Mouse (Mus musculus) midbrain, embryonic 16.5 days (tissue): ENCODE measurements around the gene Gse1. TPM values are rescaled to one million over a fixed set of nuclear protein-coding genes. Genes with fewer than 3 reads are reported as not detected.

Source experiments
- ATAC-seq: fragments of 200-750 bp; cut with Nextera tagmentation; 2 replicates; pipeline ENCODE4 v1.8.0; 2017; ENCODE audit warnings: moderate TSS enrichment
- H3K27ac ChIP-seq: fragments of 300-500 bp; sonication (generic); 2 replicates; pipeline ENCODE4 v1.5.1; 2014; ENCODE audit warnings: mild to moderate bottlenecking, low read length, mixed read lengths
- H3K27me3 ChIP-seq: fragments of 300-500 bp; sonication (generic); 2 replicates; pipeline ENCODE4 v1.6.1; 2014; ENCODE audit warnings: low read depth, low read length, mixed read lengths; ENCODE audit not compliant: control insufficient read depth, insufficient read depth
- H3K36me3 ChIP-seq: fragments of 300-500 bp; sonication (generic); 2 replicates; pipeline ENCODE4 v1.6.1; 2014; ENCODE audit warnings: mild to moderate bottlenecking, low read length, moderate library complexity, mixed read lengths; ENCODE audit not compliant: control insufficient read depth, insufficient read depth
- H3K4me1 ChIP-seq: fragments of 300-500 bp; sonication (generic); 2 replicates; pipeline ENCODE4 v1.6.1; 2014; ENCODE audit warnings: mild to moderate bottlenecking, low read length, mixed read lengths; ENCODE audit not compliant: control insufficient read depth, insufficient read depth
- H3K4me2 ChIP-seq: fragments of 300-500 bp; sonication (generic); 2 replicates; pipeline ENCODE4 v1.6.1; 2014; ENCODE audit warnings: mild to moderate bottlenecking, low read length, mixed read lengths
- H3K4me3 ChIP-seq: fragments of 300-500 bp; sonication (generic); 2 replicates; pipeline ENCODE4 v1.5.1; 2014; ENCODE audit warnings: low read depth, mild to moderate bottlenecking, low read length, moderate library complexity, mixed read lengths
- H3K9ac ChIP-seq: fragments of 300-500 bp; sonication (generic); 2 replicates; pipeline ENCODE4 v1.6.1; 2014; ENCODE audit warnings: low read depth, low read length, mixed read lengths
- H3K9me3 ChIP-seq: fragments of 300-500 bp; sonication (generic); replicated peaks from 2 replicates; pipeline ENCODE4 v1.6.1; 2014; ENCODE audit warnings: mild to moderate bottlenecking, low read length, mixed read lengths; ENCODE audit not compliant: control insufficient read depth, poor library complexity, severe bottlenecking
- WGBS: fragments of 180-500 bp; shearing (Covaris S2); extraction: QIAGEN DNeasy Blood & Tissue Kit; methylation state at CpG from one replicate; pipeline ENCODE4 v1.1.7; 2014; 5-methylcytosine and 5-hydroxymethylcytosine counted together
- polyA plus RNA-seq: library from polyadenylated mRNA; unstranded; fragments of >200 nt; fragmentation: Nextera tagmentation; extraction: Ambion mirVana; gene quantifications from 2 replicates; pipeline ENCODE4 v1.2.1, GENCODE M21; 2015

The Gse1 gene
- polyA plus RNA-seq, 1 experiment from 2014 or later = 13.3 TPM

DNA sequence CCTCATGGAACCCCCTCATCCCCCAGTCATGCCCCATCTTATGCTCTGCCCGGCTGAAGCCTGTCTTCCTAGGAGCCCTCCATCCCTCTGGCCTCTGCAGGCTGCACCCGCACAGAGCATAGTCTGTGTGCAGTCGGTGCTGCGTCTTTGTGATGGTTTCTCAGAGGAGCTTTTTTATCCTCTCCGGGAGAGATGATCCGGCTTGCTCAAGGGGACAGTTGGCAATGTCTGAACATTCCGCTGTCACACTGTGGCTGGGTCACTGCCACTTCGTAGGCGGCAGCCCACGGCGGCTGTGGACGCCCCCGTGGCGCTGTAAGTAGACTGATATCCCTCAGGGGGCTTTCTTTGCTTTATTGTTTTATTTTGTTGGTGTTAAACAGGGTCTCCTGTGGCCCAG lies 182.8 kb downstream of the Gse1 start:
- no peak; the same call in 1 of the 2 replicates for ATAC-seq
- no peaks in the 10 kb centered on the region; the same call in 1 of the 2 replicates for H3K27me3 ChIP-seq
- peak overlapping the region; percentile 4; the same call in 1 of the 2 replicates for H3K9ac ChIP-seq
- H3K9me3 ChIP-seq = no peaks in the 10 kb centered on the region
- H3K4me3 ChIP-seq = no peak overlapping the region
- H3K4me2 ChIP-seq = no peak overlapping the region
- H3K27ac ChIP-seq = peak overlapping the region; percentile 53
- peaks cover 51% of the 10 kb centered on the region for H3K4me1 ChIP-seq
- no peaks in the 10 kb centered on the region for H3K36me3 ChIP-seq
- 20% methylated on average over 14 of the region's 14 CpGs for WGBS

DNA sequence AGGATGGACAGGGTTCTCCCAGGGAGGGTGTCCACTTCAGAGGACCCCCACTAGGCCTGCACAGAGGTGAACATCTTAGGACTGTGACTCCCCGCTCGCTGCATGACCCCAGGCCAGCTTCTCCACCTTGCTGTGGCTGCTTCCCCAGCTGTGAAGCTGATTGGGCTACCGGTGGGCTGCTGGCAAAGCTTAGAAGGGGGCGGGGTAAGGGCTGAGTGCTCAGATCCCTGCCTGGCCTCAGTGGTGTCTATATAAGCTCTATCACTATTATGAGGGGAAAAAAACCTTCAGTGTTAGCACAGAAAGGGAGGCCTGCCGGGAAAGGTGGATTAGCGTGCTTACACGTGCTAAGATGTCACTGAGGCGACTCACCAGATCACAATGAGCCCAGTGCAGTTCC lies 183.6 kb downstream of the Gse1 start:
- Histone ChIP-seq H3K9ac (peak overlapping the region; percentile 44), H3K4me1 (peaks cover 59% of the 10 kb centered on the region), H3K4me3 (no peak overlapping the region)

DNA sequence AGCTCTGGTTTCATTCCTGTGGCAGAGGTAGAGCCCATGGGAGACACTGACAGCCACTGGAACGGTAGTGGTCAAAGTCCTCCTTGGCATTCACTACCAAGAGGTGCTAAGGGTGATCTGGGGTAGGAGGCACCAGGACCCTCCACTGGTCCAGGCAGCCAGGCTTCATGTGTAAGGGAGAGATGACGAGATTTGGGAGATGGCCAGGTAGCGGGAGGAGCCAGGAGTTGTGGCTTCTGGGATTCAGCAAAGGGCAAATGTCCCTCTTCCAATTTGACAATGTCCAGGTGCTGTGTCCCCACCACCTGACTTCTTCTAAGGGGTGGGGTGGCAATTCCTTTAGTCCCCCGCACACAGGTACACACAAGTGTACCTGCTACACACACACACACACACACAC lies 184.1 kb downstream of the Gse1 start:
- Histone ChIP-seq H3K27me3 (no peaks in the 10 kb centered on the region), H3K9ac (no peak overlapping the region; the same call in 1 of the 2 replicates), H3K4me1 (peaks cover 64% of the 10 kb centered on the region), H3K27ac (no peak overlapping the region), H3K36me3 (no peaks in the 10 kb centered on the region), H3K4me3 (no peak overlapping the region), H3K9me3 (no peaks in the 10 kb centered on the region), H3K4me2 (no peak overlapping the region)
- WGBS = 80% methylated on average over 4 of the region's 4 CpGs
- ATAC-seq = no peak

More for the DNA sequence above, 183.6 kb downstream of the Gse1 start:
- ATAC-seq = no peak
- Histone ChIP-seq H3K9me3 (no peaks in the 10 kb centered on the region), H3K27me3 (no peaks in the 10 kb centered on the region), H3K4me2 (no peak overlapping the region), H3K36me3 (no peaks in the 10 kb centered on the region), H3K27ac (no peak overlapping the region)
- WGBS = 20% methylated on average over 8 of the region's 8 CpGs

DNA sequence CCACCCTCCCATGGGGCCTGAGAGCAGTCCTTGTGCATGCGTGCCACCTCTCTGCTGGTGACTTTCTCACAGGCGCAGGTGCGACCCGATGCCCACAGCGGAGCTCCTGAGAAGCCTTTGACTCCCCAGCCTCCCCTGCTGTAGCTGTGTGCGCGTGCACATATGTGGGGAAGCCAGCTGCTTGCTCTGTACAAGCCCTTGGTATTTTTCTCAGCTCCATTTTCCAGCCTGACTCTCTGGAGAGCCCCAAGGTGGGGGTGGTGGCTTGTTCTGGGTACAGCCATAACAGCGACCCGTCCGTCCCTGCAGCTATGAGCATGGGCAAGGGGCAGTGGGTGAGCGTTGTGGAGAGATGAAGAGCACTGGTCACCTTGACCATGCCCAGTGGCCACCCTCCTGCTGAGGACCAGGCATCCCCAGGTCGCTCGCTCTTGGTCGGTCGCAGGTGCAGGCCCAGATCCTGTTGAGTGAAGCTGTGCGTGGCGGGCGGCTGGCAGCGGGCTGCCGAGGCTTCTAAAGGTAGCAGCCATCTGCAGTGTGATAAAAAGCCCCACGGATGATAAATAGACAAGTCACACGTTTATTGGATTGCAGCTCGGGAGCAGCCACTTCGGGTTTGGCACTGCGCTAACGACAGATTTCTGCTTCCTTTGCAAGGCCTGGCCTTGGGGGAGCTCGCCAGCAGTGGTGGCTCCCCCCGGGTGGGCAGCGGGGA lies 184.8 kb downstream of the Gse1 start:
- Histone ChIP-seq H3K9ac (peak overlapping the region; percentile 18; the same call in 1 of the 2 replicates), H3K4me1 (peaks cover 70% of the 10 kb centered on the region), H3K4me3 (no peak overlapping the region), H3K36me3 (no peaks in the 10 kb centered on the region), H3K27me3 (no peaks in the 10 kb centered on the region), H3K27ac (peak overlapping the region; percentile 50), H3K4me2 (no peak overlapping the region), H3K9me3 (no peaks in the 10 kb centered on the region)
- WGBS = 47% methylated on average over 29 of the region's 29 CpGs
- no peak for ATAC-seq

DNA sequence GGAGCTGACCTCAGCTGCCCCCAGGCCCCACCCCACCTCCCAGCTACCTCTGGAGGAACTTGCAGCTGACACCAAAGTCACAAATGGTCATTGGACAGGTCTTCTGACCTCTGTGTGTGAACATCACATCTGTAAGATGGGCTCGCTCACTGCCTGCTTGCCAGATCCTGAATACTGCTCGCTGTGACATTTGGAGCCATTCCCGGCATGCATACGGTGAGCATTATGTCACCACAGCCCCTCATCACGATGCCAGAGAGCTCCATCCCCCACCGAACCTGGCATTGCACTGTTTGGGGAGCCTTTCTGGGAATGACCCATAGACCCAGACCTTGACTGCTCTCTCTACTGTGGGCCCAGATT lies 185.4 kb downstream of the Gse1 start:
- H3K27ac ChIP-seq = peak overlapping the region; percentile 50
- H3K9me3 ChIP-seq = no peaks in the 10 kb centered on the region
- H3K27me3 ChIP-seq = no peaks in the 10 kb centered on the region
- no peak overlapping the region for H3K4me3 ChIP-seq
- no peak overlapping the region for H3K4me2 ChIP-seq
- no peak overlapping the region for H3K9ac ChIP-seq
- ATAC-seq = no peak
- no peaks in the 10 kb centered on the region for H3K36me3 ChIP-seq
- 77% methylated on average over 6 of the region's 6 CpGs for WGBS
- H3K4me1 ChIP-seq = peaks cover 66% of the 10 kb centered on the region

DNA sequence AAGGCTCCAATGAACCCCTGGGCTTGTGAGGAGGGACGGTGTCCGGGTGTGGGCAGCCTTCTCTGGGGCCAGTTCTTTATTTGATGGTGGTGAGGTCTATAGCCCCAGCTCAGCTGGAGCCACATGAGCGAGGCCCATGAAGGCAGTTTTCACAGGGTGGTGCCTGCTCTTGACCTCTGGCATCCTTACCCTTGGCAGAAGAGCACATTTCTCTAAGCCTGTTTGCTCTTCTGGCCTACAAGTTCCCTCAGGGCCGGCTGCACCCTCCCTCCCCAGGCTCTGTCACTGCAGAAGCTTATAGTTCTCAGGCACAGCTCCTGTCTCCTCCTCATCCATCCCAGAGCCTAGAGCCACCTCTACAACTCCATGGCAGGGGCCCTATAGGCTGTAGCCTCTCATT lies 186.0 kb downstream of the Gse1 start:
- H3K36me3 ChIP-seq = no peaks in the 10 kb centered on the region
- H3K4me2 ChIP-seq = no peak overlapping the region
- peaks cover 65% of the 10 kb centered on the region for H3K4me1 ChIP-seq
- H3K27me3 ChIP-seq = no peaks in the 10 kb centered on the region
- no peaks in the 10 kb centered on the region for H3K9me3 ChIP-seq
- no peak overlapping the region for H3K9ac ChIP-seq
- ATAC-seq = no peak
- no peak overlapping the region for H3K27ac ChIP-seq
- 88% methylated on average over 4 of the region's 4 CpGs for WGBS
- H3K4me3 ChIP-seq = no peak overlapping the region

DNA sequence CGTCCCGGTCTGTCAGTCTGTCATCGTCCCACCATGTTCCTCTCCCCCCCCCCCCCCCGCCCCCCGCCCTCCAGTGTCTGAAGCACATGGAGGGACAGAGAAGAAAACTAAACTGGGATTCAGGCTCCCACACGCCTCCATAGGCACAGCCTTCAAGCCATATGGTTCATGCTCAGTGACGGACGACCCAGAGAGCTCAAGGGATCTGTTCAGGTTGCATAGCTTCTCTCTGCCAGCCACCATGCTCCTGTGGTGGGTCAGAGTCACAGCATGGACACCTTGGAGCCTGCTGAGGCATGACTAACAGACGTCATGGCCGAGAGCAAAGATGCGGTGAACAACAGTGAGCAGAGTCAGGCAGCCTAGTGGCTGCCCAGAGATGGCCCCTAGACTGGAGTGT lies 187.2 kb downstream of the Gse1 start:
- no peak for ATAC-seq
- 60% methylated on average over 9 of the region's 11 CpGs for WGBS
- Histone ChIP-seq H3K27ac (peak overlapping the region; percentile 84; the same call in 1 of the 2 replicates), H3K27me3 (no peaks in the 10 kb centered on the region), H3K9ac (no peak overlapping the region), H3K4me3 (no peak overlapping the region), H3K36me3 (no peaks in the 10 kb centered on the region), H3K4me2 (no peak overlapping the region), H3K4me1 (peaks cover 64% of the 10 kb centered on the region), H3K9me3 (no peaks in the 10 kb centered on the region)

DNA sequence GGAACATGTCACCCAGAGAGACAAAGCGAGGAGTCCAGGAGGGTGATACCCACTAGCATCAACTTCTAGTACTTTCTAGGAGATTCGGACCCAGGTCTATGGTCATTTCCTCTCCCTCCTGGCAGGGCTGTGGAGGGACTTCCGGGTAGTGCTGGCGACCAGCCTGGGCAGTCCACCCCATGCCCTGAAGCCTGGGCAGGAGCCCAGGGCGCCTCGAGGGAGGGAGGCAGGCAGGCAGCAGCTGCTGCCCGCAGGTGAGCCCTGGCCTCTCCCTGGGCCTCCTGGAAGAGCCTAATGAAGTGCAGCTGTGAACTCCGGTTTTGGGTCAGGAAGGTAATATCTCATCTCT lies 187.9 kb downstream of the Gse1 start:
- Histone ChIP-seq H3K9me3 (no peaks in the 10 kb centered on the region), H3K9ac (peak overlapping the region; percentile 55), H3K27me3 (no peaks in the 10 kb centered on the region), H3K27ac (peak overlapping the region; percentile 84), H3K4me2 (peak overlapping the region; percentile 36), H3K4me3 (no peak overlapping the region), H3K4me1 (peaks cover 58% of the 10 kb centered on the region), H3K36me3 (no peaks in the 10 kb centered on the region)
- peak; percentile 11; the same call in 1 of the 2 replicates for ATAC-seq
- WGBS = 43% methylated on average over 8 of the region's 8 CpGs

DNA sequence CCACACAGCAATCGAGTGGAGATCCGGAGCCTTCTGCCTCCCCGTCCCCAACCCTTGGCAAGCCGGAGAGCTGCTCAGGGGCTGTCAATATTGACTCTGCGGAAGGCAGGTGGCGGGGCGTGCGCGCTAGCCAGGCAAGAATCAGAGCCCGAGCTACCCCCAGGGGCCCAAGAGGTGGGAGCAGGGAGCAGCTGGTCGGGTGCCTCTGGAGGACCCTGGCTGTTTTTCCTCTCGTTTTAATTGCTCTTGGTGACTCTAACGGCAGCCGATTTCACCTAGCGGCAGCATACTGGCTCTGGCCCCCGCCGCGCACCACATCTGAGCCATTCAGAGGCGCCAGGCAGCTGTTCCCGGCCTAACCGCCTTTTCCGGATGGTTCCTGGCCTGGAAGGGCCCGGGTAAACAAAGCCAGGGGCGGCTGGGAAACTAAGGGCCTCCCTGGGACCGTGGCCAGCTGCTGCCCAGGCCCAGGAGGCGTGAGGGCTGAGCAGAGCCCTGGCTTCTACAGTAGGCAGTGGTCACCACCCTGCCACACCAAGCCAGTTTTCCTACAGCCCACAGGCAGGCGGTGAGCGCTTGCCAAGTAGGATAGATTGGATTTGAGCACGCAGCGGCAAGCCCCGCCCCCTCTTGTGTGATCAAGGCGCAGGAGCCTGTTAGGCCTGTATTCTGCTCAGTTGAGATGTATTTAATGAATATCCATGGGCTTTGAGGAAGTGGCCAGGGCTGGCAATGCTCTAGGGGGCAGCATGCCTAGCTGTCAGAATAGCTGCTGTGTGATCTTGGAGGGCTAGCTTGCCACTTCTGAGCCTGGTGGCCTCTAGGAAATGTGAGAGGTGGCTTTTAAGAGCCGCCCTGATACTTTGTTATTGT lies 188.5 kb downstream of the Gse1 start:
- H3K36me3 ChIP-seq = no peaks in the 10 kb centered on the region
- no peaks in the 10 kb centered on the region for H3K27me3 ChIP-seq
- peak overlapping the region; percentile 36 for H3K4me2 ChIP-seq
- WGBS = 4% methylated on average over 33 of the region's 33 CpGs
- ATAC-seq = peak; percentile 77
- H3K9me3 ChIP-seq = no peaks in the 10 kb centered on the region
- peak overlapping the region; percentile 84 for H3K27ac ChIP-seq
- peak overlapping the region; percentile 55 for H3K9ac ChIP-seq
- H3K4me1 ChIP-seq = peaks cover 58% of the 10 kb centered on the region
- H3K4me3 ChIP-seq = no peak overlapping the region
